Mouse (Mus musculus): ENCODE measurements around the gene Glis2. TPM values are rescaled to one million over a fixed set of nuclear protein-coding genes. Genes with fewer than 3 reads are reported as not detected.

The Glis2 gene
- polyA plus RNA-seq (2015; fragmentation: Nextera tagmentation; extraction: Ambion mirVana): 31.0 and 33.8 TPM in 2 replicates

GRCm38 (mm10) chr16:4593971-4594813 is at the start of gene Glis2:
Gene Glis2 (plus strand): TSS chr16:4594713.

GRCm38 (mm10) chr16:4559715-4560144 is 34.8 kb upstream of the Glis2 start, which contains the start of gene Tfap4:
Gene Tfap4 (minus strand): TSS chr16:4559854.

GRCm38 (mm10) chr16:4624481-4625110 is 30.1 kb downstream of the Glis2 start, which contains the start of gene Pam16:
Gene Pam16 (minus strand): TSS chr16:4624988.

GRCm38 (mm10) chr16:4639831-4640237 is 45.3 kb downstream of the Glis2 start, which contains the start of the genes Vasn and Dnaja3:
Gene Vasn (plus strand): TSS chr16:4639941.
Gene Dnaja3 (plus strand): TSS chr16:4639989.

Other genes starting within 250 kb of the Glis2 start
- 3.1 and 6.9 TPM in 2 replicates for gene Adcy9, start 174.2 kb upstream of the Glis2 start, polyA plus RNA-seq (2015; fragmentation: Nextera tagmentation; extraction: Ambion mirVana)
- 4.1 and 5.3 TPM in 2 replicates for gene Srl, start 52.9 kb upstream of the Glis2 start, polyA plus RNA-seq (2015; fragmentation: Nextera tagmentation; extraction: Ambion mirVana)
- 9.4 and 9.6 TPM in 2 replicates for gene Tfap4, start 34.9 kb upstream of the Glis2 start, polyA plus RNA-seq (2015; fragmentation: Nextera tagmentation; extraction: Ambion mirVana)
- 137 and 182 TPM in 2 replicates for gene Pam16, start 30.3 kb downstream of the Glis2 start, polyA plus RNA-seq (2015; fragmentation: Nextera tagmentation; extraction: Ambion mirVana)
- 12.7 and 21.1 TPM in 2 replicates for gene Vasn, start 45.2 kb downstream of the Glis2 start, polyA plus RNA-seq (2015; fragmentation: Nextera tagmentation; extraction: Ambion mirVana)
- gene Dnaja3, start 45.3 kb downstream of the Glis2 start, polyA plus RNA-seq (2015; fragmentation: Nextera tagmentation; extraction: Ambion mirVana): 37.4 and 74.1 TPM in 2 replicates
- 9.9 and 10.5 TPM in 2 replicates for gene Coro7, start 85.1 kb downstream of the Glis2 start, polyA plus RNA-seq (2015; fragmentation: Nextera tagmentation; extraction: Ambion mirVana)
- 20.7 and 23.2 TPM in 2 replicates for gene Nmral1, start 124.6 kb downstream of the Glis2 start, polyA plus RNA-seq (2015; fragmentation: Nextera tagmentation; extraction: Ambion mirVana)
- gene Hmox2, start 131.6 kb downstream of the Glis2 start, polyA plus RNA-seq (2015; fragmentation: Nextera tagmentation; extraction: Ambion mirVana): 92.9 and 106 TPM in 2 replicates
- 59.6 and 97.5 TPM in 2 replicates for gene Cdip1, start 195.6 kb downstream of the Glis2 start, polyA plus RNA-seq (2015; fragmentation: Nextera tagmentation; extraction: Ambion mirVana)
- 0.26 and 0.35 TPM in 2 replicates for gene 4930562C15Rik, start 240.7 kb downstream of the Glis2 start, polyA plus RNA-seq (2015; fragmentation: Nextera tagmentation; extraction: Ambion mirVana)

Data from adrenal gland, postnatal 0 days (tissue).